Mouse (Mus musculus): ENCODE measurements around the gene Asb8.

The Asb8 gene

DNA sequence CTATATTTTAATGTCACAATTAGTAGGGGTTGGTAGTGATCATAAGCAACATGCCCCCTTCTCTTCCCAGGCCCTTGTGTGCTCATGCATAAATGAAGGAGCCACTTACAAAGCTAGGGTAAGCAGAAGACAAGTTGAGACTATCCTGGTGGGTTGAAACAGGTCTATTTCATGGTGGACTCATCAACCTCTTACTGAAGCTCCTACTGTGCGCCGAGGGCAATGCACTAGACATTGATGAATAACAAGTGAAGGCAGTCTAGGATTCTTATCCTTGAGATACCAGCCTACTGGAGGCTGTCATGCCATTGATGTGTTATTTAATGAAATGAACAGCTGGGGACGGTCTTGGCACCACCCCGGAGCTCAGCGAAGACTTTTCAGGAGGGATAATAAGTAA lies 10.2 kb downstream of the Asb8 start:
- DNase-seq, result no peak

- no peak for DNase-seq
Observed at GRCm38 (mm10) chr15:98154631-98155030, 10.8 kb downstream of the Asb8 start.

DNA sequence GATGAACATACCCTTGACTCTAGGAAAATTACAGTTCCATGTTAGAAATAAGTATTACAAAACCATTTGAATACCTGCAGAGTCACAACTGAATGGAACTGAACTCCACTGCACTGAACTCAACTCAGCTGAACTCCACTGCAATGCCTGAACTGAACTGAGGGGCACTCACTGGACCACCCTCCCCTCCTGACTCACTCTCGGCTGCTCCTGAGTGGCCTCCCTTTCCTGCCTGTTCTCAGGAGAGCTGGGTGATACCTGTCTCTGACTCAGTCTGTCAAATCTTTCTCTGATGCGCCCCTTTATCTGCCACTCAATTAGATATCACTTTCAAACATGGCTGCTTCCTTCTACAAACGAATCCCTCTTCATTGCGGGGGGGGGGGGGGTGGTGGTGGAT lies 11.3 kb downstream of the Asb8 start:
- DNase-seq, result no peak

DNA sequence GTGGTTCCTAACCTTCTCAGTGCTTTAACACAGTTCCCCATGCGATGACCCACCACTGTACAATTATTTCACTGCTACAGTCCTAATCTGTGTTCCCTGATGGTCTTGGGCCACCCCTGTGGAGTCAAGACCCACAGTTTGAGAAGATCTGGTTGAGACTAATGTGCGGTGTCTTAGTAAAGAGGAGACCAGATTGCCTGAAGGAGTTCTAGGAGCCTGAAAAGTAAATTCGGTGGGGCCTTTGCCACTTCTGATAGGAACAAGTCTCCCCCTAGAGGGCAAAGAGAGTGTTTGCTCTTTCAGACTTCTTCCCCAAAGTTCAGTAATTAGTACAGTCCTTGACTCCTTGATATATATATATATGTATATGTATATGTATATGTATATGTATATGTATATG lies 11.8 kb downstream of the Asb8 start:
- DNase-seq, result no peak

DNA sequence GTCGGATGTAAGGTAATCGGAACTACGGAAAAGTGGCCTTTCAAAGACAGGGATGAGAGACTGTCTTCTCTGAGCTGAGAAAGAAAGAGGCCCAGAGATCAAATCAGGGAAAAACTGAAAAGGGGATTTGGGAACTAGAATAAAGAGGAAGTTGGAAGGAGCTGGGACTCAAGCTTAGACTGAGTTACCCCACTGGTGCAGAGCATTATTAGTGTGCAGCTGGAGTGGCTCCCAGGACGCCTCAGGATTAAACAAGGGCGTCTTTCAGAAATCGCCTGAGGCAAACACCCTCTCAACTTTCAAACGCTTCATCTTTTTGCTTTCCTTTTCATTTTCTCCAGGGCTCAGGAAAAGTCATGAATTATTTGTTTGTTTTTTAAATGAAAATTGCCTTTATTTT lies 12.5 kb downstream of the Asb8 start:
- peak in 1 of 2 experiments; percentile 13 for DNase-seq

GRCm38 (mm10) chr15:98149166-98149602 lies 16.2 kb downstream of the Asb8 start:
- DNase-seq, result peak in 1 of 2 experiments; percentile 7

GRCm38 (mm10) chr15:98148356-98148755 lies 17.1 kb downstream of the Asb8 start:
- no peak for DNase-seq

DNA sequence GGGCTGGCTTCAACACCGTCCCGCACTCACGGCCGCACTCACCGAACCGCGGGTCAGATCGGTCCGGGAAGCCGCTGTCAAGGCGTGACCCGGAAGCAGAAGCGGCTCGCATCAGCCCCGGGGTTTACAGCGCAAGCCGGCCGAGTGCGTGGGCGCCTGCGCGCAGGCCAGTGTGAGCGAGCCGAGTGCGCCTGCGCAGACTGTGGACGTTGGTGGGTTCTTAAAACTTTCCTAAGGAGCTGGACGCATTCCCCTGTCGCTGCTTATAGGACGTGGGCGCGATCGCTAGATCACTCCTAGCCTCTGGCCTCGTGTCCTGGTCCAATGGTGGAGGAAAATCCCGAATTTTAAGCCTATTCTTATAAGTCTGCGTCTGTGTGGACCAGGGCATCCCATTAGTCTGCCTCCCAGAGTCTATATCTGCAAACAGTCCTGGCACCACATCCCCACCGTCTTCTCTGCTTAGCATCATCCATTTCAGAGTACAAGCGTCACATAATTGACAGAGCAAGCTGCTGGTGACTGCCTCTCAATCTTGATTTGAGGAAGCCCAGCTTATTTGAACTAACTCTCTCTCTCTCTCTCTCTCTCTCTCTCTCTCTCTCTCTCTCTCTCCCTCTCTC lies 19.8 kb downstream of the Asb8 start:
- peak; percentile 92 to 95 for DNase-seq

GRCm38 (mm10) chr15:98144861-98145507 lies 20.4 kb downstream of the Asb8 start:
- DNase-seq, result no peak

DNA sequence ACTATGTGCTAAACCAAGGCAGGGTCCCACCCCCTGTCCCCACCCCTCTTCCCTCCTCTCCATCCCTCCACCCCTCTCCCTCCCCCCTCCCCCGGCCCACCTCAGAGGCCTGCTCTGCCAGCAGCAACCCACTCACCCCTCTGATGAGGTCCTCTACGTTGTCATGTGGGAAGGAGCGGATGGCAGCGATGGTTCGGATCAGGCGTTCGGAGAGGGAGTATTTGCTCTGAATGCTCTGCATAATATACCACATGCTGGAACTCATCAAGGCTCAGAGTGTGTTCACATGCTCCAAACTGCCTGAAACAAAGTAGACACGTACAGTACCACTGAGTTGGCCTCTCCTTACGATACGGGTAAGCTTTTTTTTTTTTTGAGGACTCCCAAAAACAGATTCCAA lies 22.9 kb downstream of the Asb8 start:
- no peak for DNase-seq

DNA sequence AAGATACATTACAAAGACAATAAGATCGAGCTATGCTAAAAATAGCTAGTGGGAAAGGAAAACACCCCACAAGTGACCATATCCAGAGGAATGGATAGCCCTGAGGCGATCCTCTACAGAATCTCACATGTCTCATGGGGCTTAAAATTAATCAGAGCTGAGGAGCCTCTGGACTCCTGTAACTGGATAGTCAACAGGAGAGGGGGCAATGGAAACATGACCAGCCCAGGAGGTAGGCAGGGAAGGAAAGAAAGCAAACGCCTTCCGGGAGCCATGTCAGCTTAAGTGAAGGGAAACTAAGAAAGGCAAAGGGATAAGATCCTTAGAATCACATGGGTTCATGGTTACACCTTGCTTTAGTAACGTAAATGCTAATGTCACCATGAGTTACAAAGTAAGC lies 24.6 kb downstream of the Asb8 start:
- DNase-seq, result no peak

- no peak for DNase-seq
Observed at GRCm38 (mm10) chr15:98139763-98140162, 25.7 kb downstream of the Asb8 start.

DNA sequence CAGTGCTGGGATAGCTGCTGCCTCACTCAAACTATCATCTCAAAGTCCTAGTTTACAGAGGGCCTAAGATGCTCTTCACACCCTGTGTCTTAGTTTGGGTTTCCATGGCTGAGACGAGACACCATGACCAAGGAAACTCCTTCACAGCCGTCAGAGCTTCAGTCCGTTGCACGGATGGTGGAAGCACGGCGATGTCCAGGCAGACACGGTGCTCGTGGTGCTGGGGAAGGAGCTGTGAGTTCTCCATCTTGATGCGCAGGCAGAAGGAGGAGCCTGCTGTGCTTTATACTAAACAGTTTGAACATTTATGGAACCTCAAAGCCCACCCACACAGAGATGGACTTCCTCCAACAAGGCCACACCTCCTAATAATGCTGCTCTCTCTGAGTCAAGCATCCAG lies 28.6 kb downstream of the Asb8 start:
- DNase-seq, result no peak

DNA sequence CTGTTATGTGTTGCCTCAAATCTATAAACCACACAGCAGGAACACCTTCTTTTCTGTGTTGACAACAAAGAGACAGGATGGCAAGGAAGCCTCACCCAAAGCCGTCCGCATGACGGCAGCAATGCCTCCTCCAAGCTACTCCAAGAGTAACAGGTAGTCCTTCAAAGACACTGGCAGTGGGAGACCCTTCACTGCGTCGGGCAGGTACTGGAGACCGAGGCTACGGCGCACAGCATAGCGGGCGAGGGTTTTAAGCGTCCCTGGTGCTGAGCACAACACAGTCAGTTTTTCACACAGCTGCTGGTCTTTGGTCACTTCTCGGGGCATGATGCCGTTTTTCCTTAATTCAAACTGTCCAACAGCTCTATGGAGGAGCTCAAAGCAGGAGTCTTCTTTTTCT lies 29.8 kb downstream of the Asb8 start:
- DNase-seq, result no peak

DNA sequence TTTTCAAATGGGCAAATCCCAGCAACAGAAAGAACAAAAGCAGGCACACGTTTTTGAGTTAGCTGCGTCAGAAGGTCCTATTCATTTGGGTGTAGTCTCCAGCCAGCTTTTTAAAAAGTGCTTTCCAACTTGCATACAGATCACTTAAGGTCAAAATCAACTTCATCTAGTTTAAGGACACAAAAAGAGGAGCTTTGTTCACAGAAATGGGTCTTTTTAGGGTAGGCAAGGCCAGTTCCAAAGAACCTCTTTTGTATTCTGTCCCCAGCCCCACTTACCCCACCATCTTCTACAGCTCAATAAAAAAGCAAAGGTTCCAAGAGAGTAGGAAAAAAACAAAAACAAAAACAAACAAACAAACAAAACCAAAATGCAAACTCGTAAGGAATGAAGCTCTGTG lies 30.8 kb downstream of the Asb8 start:
- DNase-seq, result no peak

DNA sequence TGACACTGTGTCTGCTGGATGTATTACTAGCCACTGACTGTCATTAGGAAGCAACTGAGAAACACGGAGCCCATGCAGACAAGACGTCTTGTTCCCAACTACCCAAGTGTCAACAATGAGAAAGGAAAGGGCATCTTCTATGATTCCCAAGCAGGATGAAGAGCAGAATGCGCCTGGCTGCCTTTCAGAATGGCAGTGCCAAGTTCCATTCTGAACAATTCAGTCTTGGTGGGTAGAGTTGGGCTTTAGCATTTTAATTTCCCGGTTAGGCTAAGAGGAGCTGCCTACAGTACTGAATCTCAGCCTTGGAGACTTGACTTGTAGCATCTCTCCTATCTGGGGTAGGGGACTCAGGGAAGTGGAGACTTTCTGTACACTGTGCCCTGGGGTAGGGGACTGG lies 31.4 kb downstream of the Asb8 start:
- no peak for DNase-seq

GRCm38 (mm10) chr15:98133471-98133870 lies 32.0 kb downstream of the Asb8 start:
- DNase-seq, result no peak

- DNase-seq, result peak in 1 of 2 experiments; percentile 3
Observed at GRCm38 (mm10) chr15:98131942-98132655, 33.3 kb downstream of the Asb8 start.

DNA sequence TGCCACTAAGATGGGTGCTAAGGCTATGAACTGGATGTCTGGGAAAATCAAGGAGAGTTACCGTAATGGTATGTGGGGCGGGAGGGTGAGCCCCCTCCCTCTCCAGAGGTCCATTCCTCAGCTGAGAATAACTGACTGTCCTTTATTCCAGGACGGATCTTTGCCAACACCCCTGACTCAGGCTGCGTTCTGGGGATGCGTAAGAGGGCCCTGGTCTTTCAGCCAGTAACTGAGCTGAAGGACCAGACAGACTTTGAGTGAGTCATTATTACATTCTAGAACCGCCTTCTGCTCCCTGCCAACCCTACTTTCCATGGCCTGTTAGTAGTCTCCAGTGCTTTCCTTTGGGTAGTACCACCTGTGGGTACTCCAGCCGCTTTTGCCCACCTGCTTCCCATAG lies 34.0 kb downstream of the Asb8 start:
- DNase-seq, result no peak

- no peak for DNase-seq
Observed at GRCm38 (mm10) chr15:98131001-98131400, 34.4 kb downstream of the Asb8 start.

GRCm38 (mm10) chr15:98120831-98121230 lies 44.6 kb downstream of the Asb8 start:
- no peak for DNase-seq

DNA sequence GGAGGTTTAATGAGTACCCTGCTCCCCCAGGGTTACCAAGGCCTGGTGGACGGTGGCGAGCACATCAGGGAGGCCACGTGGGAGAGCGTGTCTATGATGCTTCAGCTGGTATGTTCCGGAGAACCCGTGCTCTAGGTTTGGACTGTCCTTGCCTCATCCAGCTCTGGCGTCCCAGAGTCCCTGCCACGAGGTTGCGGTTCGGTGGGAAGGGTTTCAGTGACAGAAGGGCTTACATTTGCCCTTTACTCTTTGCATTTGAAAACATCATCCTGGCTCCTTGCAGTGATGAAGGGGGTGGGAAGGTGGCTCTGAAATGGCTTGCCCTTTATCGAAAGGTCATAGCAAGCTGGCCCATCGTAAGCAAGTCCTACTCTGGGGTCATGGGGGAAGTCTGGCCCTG lies 46.1 kb downstream of the Asb8 start:
- DNase-seq, result no peak

DNA sequence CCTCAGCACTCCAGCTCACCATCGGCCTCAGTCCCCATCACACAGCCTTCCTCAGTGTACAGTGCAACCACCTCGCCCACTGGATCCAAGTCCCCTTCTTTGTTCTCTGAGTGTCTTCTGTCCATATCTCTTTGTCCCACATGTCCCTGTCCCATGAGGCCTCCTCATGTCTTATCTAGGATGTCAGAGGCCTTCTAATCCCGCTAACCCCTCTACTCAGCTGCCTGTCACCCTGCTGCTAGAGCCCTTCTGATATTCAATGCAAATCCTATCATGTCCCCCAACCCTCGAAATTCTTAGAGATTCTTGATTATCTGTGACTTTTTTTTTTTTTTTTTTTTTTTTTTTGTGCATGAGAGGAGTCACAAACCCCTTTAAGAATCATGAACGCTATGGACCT lies 49.1 kb downstream of the Asb8 start:
- DNase-seq, result no peak

DNA sequence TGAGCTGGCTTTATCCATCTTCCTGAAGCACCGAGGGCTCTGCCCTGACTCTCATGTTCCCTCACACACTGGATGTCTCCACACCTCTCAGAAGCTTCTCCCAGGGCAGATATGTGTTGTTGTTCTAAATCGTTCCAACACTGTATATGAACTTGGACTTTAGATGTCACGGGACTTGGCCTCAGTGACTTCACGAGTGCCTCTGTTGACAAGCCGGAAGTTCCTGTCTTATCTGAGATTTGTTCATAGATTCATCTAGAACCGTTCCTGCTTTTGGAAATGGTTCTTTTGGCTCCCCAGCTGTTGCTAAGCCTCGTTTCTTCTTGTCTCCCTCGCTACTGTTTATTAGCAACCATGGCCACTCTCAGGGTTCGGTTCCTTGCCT lies 49.7 kb downstream of the Asb8 start:
- no peak for DNase-seq
